Mouse (Mus musculus): Measurements from ENCODE around the gene Gpnmb. TPM values are rescaled to one million over a fixed set of nuclear protein-coding genes. Genes with fewer than 3 reads are reported as not detected.

Gene Gpnmb
- polyA plus RNA-seq, 1 experiment from 2014 or later, result 0.25 TPM

Other genes with a start within 250 kb of the Gpnmb start
- 72.2 and 77.0 TPM in 2 replicates for gene Tmem176a, start 195.6 kb upstream of the Gpnmb start, polyA plus RNA-seq (2015; fragmentation: Nextera tagmentation; extraction: Ambion mirVana)
- gene Tmem176b, start 195.1 kb upstream of the Gpnmb start, polyA plus RNA-seq (2015; fragmentation: Nextera tagmentation; extraction: Ambion mirVana), result 110 and 119 TPM in 2 replicates
- not detected in 2 replicates for gene Aoc1, start 163.7 kb upstream of the Gpnmb start, polyA plus RNA-seq (2015; fragmentation: Nextera tagmentation; extraction: Ambion mirVana)
- gene 1600015I10Rik, start 106.7 kb upstream of the Gpnmb start, polyA plus RNA-seq (2015; fragmentation: Nextera tagmentation; extraction: Ambion mirVana), result not detected in 2 replicates
- gene Doxl2, start 61.6 kb upstream of the Gpnmb start, polyA plus RNA-seq (2015; fragmentation: Nextera tagmentation; extraction: Ambion mirVana), result not detected in 2 replicates
- not detected in 2 replicates for gene Svs1, start 49.7 kb upstream of the Gpnmb start, polyA plus RNA-seq (2015; fragmentation: Nextera tagmentation; extraction: Ambion mirVana)
- gene Malsu1, start 37.2 kb downstream of the Gpnmb start, polyA plus RNA-seq (2015; fragmentation: Nextera tagmentation; extraction: Ambion mirVana), result 49.4 and 50.6 TPM in 2 replicates
- gene Igf2bp3, start 178.4 kb downstream of the Gpnmb start, polyA plus RNA-seq (2015; fragmentation: Nextera tagmentation; extraction: Ambion mirVana), result 21.4 and 25.4 TPM in 2 replicates
- gene Tra2a, start 227.5 kb downstream of the Gpnmb start, polyA plus RNA-seq (2015; fragmentation: Nextera tagmentation; extraction: Ambion mirVana), result 51.9 and 60.9 TPM in 2 replicates